Mouse (Mus musculus): ENCODE results near the gene Lrrc47.

Gene Lrrc47

GRCm38 (mm10) chr4:154011646-154012089, at the start of gene Lrrc47:
TSS of gene Lrrc47 (plus strand) at chr4:154011731.
- peak; percentile 14; the same call in 1 of the 2 replicates for TF ChIP-seq GATA4 (IDR thresholded peaks at IDR 0.05; ENCODE audit: insufficient replicate concordance, low read length)

GRCm38 (mm10) chr4:153962631-153963030, 48.9 kb upstream of the Lrrc47 start:
- TF ChIP-seq GATA4 (IDR thresholded peaks at IDR 0.05; ENCODE audit: insufficient replicate concordance, low read length) = no peak

GRCm38 (mm10) chr4:153966651-153967050, 44.9 kb upstream of the Lrrc47 start:
- no peak for TF ChIP-seq GATA4 (IDR thresholded peaks at IDR 0.05; ENCODE audit: insufficient replicate concordance, low read length)

GRCm38 (mm10) chr4:153967556-153967955, 44.0 kb upstream of the Lrrc47 start:
- TF ChIP-seq GATA4 (IDR thresholded peaks at IDR 0.05; ENCODE audit: insufficient replicate concordance, low read length) = no peak

- no peak for TF ChIP-seq GATA4 (IDR thresholded peaks at IDR 0.05; ENCODE audit: insufficient replicate concordance, low read length)
Measured at GRCm38 (mm10) chr4:153968063-153968462, 43.5 kb upstream of the Lrrc47 start.

GRCm38 (mm10) chr4:153974431-153975291, 36.9 kb upstream of the Lrrc47 start, which contains the start of the genes Dffb and Cep104:
TSS of gene Dffb (minus strand) at chr4:153975126.
TSS of gene Cep104 (plus strand) at chr4:153975194.
- peak; percentile 66; the same call in 1 of the 2 replicates for TF ChIP-seq GATA4 (IDR thresholded peaks at IDR 0.05; ENCODE audit: insufficient replicate concordance, low read length)

GRCm38 (mm10) chr4:153975292-153975662, 36.3 kb upstream of the Lrrc47 start:
- no peak for TF ChIP-seq GATA4 (IDR thresholded peaks at IDR 0.05; ENCODE audit: insufficient replicate concordance, low read length)

GRCm38 (mm10) chr4:153975768-153976167, 35.8 kb upstream of the Lrrc47 start:
- no peak for TF ChIP-seq GATA4 (IDR thresholded peaks at IDR 0.05; ENCODE audit: insufficient replicate concordance, low read length)

- no peak for TF ChIP-seq GATA4 (IDR thresholded peaks at IDR 0.05; ENCODE audit: insufficient replicate concordance, low read length)
Measured at GRCm38 (mm10) chr4:153979243-153979642, 32.3 kb upstream of the Lrrc47 start.

GRCm38 (mm10) chr4:153980470-153980869, 31.1 kb upstream of the Lrrc47 start:
- TF ChIP-seq GATA4 (IDR thresholded peaks at IDR 0.05; ENCODE audit: insufficient replicate concordance, low read length) = no peak

- TF ChIP-seq GATA4 (IDR thresholded peaks at IDR 0.05; ENCODE audit: insufficient replicate concordance, low read length) = no peak
Measured at GRCm38 (mm10) chr4:153992715-153993114, 18.8 kb upstream of the Lrrc47 start.

- no peak for TF ChIP-seq GATA4 (IDR thresholded peaks at IDR 0.05; ENCODE audit: insufficient replicate concordance, low read length)
Measured at GRCm38 (mm10) chr4:153993505-153993904, 18.0 kb upstream of the Lrrc47 start.

GRCm38 (mm10) chr4:154005488-154005887, 6.0 kb upstream of the Lrrc47 start:
- TF ChIP-seq GATA4 (IDR thresholded peaks at IDR 0.05; ENCODE audit: insufficient replicate concordance, low read length) = no peak

- TF ChIP-seq GATA4 (IDR thresholded peaks at IDR 0.05; ENCODE audit: insufficient replicate concordance, low read length) = no peak
Measured at GRCm38 (mm10) chr4:154006264-154006663, 5.3 kb upstream of the Lrrc47 start.

- TF ChIP-seq GATA4 (IDR thresholded peaks at IDR 0.05; ENCODE audit: insufficient replicate concordance, low read length) = no peak
Measured at GRCm38 (mm10) chr4:154007759-154008158, 3.8 kb upstream of the Lrrc47 start.

GRCm38 (mm10) chr4:154010907-154011645, 455 bp upstream of the Lrrc47 start:
- no peak for TF ChIP-seq GATA4 (IDR thresholded peaks at IDR 0.05; ENCODE audit: insufficient replicate concordance, low read length)

Data from liver, adult (tissue).